Mouse (Mus musculus) intestine, postnatal 0 days (tissue): Measurements from ENCODE around the gene Farp1. TPM values are rescaled to one million over a fixed set of nuclear protein-coding genes. Genes with fewer than 3 reads are reported as not detected.
A peak's percentile ranks its signal among the peaks of the same experiment; 100 is the strongest.

Experiments used
- ATAC-seq: fragments of 200-750 bp; cut with Nextera tagmentation; 2 replicates; pipeline ENCODE4 v1.8.0; 2017; ENCODE audit warnings: mild to moderate bottlenecking, moderate TSS enrichment, moderate library complexity
- H3K27ac ChIP-seq: fragments of 300-500 bp; sonication (generic); 2 replicates; pipeline ENCODE4 v1.5.1; 2014; ENCODE audit warnings: mild to moderate bottlenecking, low read depth, low read length, moderate library complexity
- H3K27me3 ChIP-seq: fragments of 300-500 bp; sonication (generic); replicated peaks from 2 replicates; pipeline ENCODE4 v1.6.1; 2014; ENCODE audit warnings: low read length, mixed read lengths; ENCODE audit not compliant: control insufficient read depth, insufficient read depth
- H3K36me3 ChIP-seq: fragments of 300-500 bp; sonication (generic); 2 replicates; pipeline ENCODE4 v1.6.1; 2014; ENCODE audit warnings: mild to moderate bottlenecking, moderate library complexity; ENCODE audit not compliant: control insufficient read depth, insufficient read depth
- H3K4me1 ChIP-seq: fragments of 300-500 bp; sonication (generic); replicated peaks from 2 replicates; pipeline ENCODE4 v1.6.1; 2014; ENCODE audit warnings: antibody characterized with exemption, low read length, mixed read lengths; ENCODE audit not compliant: control insufficient read depth, insufficient read depth
- H3K4me2 ChIP-seq: fragments of 300-500 bp; sonication (generic); replicated peaks from 2 replicates; pipeline ENCODE4 v1.6.1; 2014; ENCODE audit warnings: low read depth, mild to moderate bottlenecking, moderate library complexity
- H3K4me3 ChIP-seq: fragments of 300-500 bp; sonication (generic); 2 replicates; pipeline ENCODE4 v1.5.1; 2014; ENCODE audit warnings: low read depth, low read length
- H3K9ac ChIP-seq: fragments of 300-500 bp; sonication (generic); 2 replicates; pipeline ENCODE4 v1.6.1; 2014; ENCODE audit warnings: mild to moderate bottlenecking, low read depth, low read length
- H3K9me3 ChIP-seq: fragments of 300-500 bp; sonication (generic); 2 replicates; pipeline ENCODE4 v1.6.1; 2016; ENCODE audit warnings: mixed run types; ENCODE audit not compliant: control insufficient read depth
- CTCF ChIP-seq: sonication (generic); IDR thresholded peaks from 2 replicates; pipeline ENCODE4 v1.5.1; 2016; ENCODE audit warnings: low read depth, mild to moderate bottlenecking, control low read depth, antibody characterized with exemption, moderate library complexity
- WGBS: fragments of 180-500 bp; shearing (Covaris S2); extraction: QIAGEN DNeasy Blood & Tissue Kit; methylation state at CpG from one replicate; pipeline ENCODE4 v1.1.7; 2014; 5-methylcytosine and 5-hydroxymethylcytosine counted together
- polyA plus RNA-seq: library from polyadenylated mRNA; unstranded; fragments of >200 nt; fragmentation: Nextera tagmentation; extraction: Ambion mirVana; gene quantifications from 2 replicates; pipeline ENCODE4 v1.2.1, GENCODE M21; 2015

The Farp1 gene
- polyA plus RNA-seq, 1 experiment from 2014 or later, result 4.9 TPM

GRCm38 (mm10) chr14:121061686-121062085 lies 26.7 kb downstream of the Farp1 start:
- Histone ChIP-seq H3K9ac (no peak overlapping the region), H3K4me1 (peaks cover 4% of the 10 kb centered on the region; the same call in 1 of the 2 replicates), H3K27me3 (no peaks in the 10 kb centered on the region), H3K9me3 (0 out of 2 replicates have a peak, but pooled peaks cover 2% of the 10 kb centered on the region), H3K4me2 (no peak overlapping the region), H3K27ac (no peak overlapping the region), H3K4me3 (no peak overlapping the region), H3K36me3 (no peaks in the 10 kb centered on the region; the same call in 1 of the 2 replicates)
- ATAC-seq, result peak; percentile 56; the same call in 1 of the 2 replicates
- WGBS, result 42% methylated on average over 4 of the region's 4 CpGs
- no peak for TF ChIP-seq CTCF

GRCm38 (mm10) chr14:121062238-121063082 lies 27.5 kb downstream of the Farp1 start:
- Histone ChIP-seq H3K9ac (no peak overlapping the region), H3K4me2 (0 out of 2 replicates have a peak overlapping the region, but pooled peaks have one; percentile 24)
- ATAC-seq, result peak; percentile 63

GRCm38 (mm10) chr14:121064726-121065125 lies 29.7 kb downstream of the Farp1 start:
- H3K9me3 ChIP-seq, result 0 out of 2 replicates have a peak, but pooled peaks cover 2% of the 10 kb centered on the region
- H3K4me2 ChIP-seq, result no peak overlapping the region
- H3K4me1 ChIP-seq, result peaks cover 4% of the 10 kb centered on the region; the same call in 1 of the 2 replicates
- no peak overlapping the region for H3K4me3 ChIP-seq
- no peaks in the 10 kb centered on the region; the same call in 1 of the 2 replicates for H3K36me3 ChIP-seq
- TF ChIP-seq CTCF, result no peak
- ATAC-seq, result no peak
- 76% methylated on average over 1 of the region's 1 CpGs for WGBS
- H3K9ac ChIP-seq, result no peak overlapping the region
- no peak overlapping the region for H3K27ac ChIP-seq
- H3K27me3 ChIP-seq, result no peaks in the 10 kb centered on the region

More at GRCm38 (mm10) chr14:121062238-121063082, 27.5 kb downstream of the Farp1 start:
- H3K36me3 ChIP-seq, result no peaks in the 10 kb centered on the region; the same call in 1 of the 2 replicates
- no peaks in the 10 kb centered on the region for H3K27me3 ChIP-seq
- H3K27ac ChIP-seq, result no peak overlapping the region
- WGBS, result 52% methylated on average over 14 of the region's 14 CpGs
- H3K4me1 ChIP-seq, result peaks cover 4% of the 10 kb centered on the region; the same call in 1 of the 2 replicates
- H3K4me3 ChIP-seq, result no peak overlapping the region
- 0 out of 2 replicates have a peak, but pooled peaks cover 2% of the 10 kb centered on the region for H3K9me3 ChIP-seq
- no peak for TF ChIP-seq CTCF

GRCm38 (mm10) chr14:121073093-121073866 lies 38.3 kb downstream of the Farp1 start:
- Histone ChIP-seq H3K36me3 (no peaks in the 10 kb centered on the region; the same call in 1 of the 2 replicates), H3K4me1 (no peaks in the 10 kb centered on the region), H3K4me2 (no peak overlapping the region), H3K9me3 (no peaks in the 10 kb centered on the region), H3K9ac (no peak overlapping the region), H3K4me3 (no peak overlapping the region), H3K27me3 (no peaks in the 10 kb centered on the region), H3K27ac (no peak overlapping the region)
- TF ChIP-seq CTCF, result no peak
- ATAC-seq, result peak; percentile 19; the same call in 1 of the 2 replicates
- 99% methylated on average over 5 of the region's 5 CpGs for WGBS

- peaks cover 4% of the 10 kb centered on the region; the same call in 1 of the 2 replicates for H3K36me3 ChIP-seq
- H3K4me1 ChIP-seq, result no peaks in the 10 kb centered on the region
- ATAC-seq, result no peak
- H3K9ac ChIP-seq, result no peak overlapping the region
- H3K27ac ChIP-seq, result no peak overlapping the region
- H3K27me3 ChIP-seq, result no peaks in the 10 kb centered on the region
- no peak overlapping the region for H3K4me2 ChIP-seq
- H3K4me3 ChIP-seq, result no peak overlapping the region
- H3K9me3 ChIP-seq, result no peaks in the 10 kb centered on the region
- no peak for TF ChIP-seq CTCF
- WGBS, result 94% methylated on average over 2 of the region's 2 CpGs
These were observed 39.3 kb downstream of the Farp1 start for GRCm38 (mm10) chr14:121074197-121074734.

- Histone ChIP-seq H3K9me3 (no peaks in the 10 kb centered on the region), H3K4me3 (no peak overlapping the region), H3K4me2 (no peak overlapping the region), H3K4me1 (no peaks in the 10 kb centered on the region), H3K36me3 (peaks cover 21% of the 10 kb centered on the region; the same call in 1 of the 2 replicates), H3K27ac (no peak overlapping the region), H3K27me3 (no peaks in the 10 kb centered on the region), H3K9ac (no peak overlapping the region)
- no peak for TF ChIP-seq CTCF
- 78% methylated on average over 5 of the region's 5 CpGs for WGBS
- ATAC-seq, result no peak
These were observed 45.7 kb downstream of the Farp1 start for GRCm38 (mm10) chr14:121080739-121081138.
